Mouse (Mus musculus) layer of hippocampus, postnatal 10 days (tissue): ENCODE measurements around the gene Dhx8. TPM values are rescaled to one million over a fixed set of nuclear protein-coding genes. Genes with fewer than 3 reads are reported as not detected.

Experiments used
- DNase-seq, 2 experiments: peaks; one replicate each; pipeline ENCODE4 v3.0.0; 2021; ENCODE audit warnings: low spot score in 2 of 2
- long read RNA-seq: library from polyadenylated mRNA; stranded (forward); transcript quantifications from one replicate; pipeline ENCODE4 v2.0.0, GENCODE M21; 2023
- total RNA-seq, 2 experiments: library from RNA; stranded (reverse); gene quantifications; 2 replicates each; pipeline ENCODE4 v1.2.3; 2021

The Dhx8 gene
- total RNA-seq, result 10 to 100 TPM; 31.3 to 32.3 TPM
- long read RNA-seq, full-length matches to known transcripts, result 4 of 11 reads
- long read RNA-seq, partial matches to known transcripts, result 5 of 11 reads
- long read RNA-seq, other reads (novel, unspliced or antisense), result 2 of 11 reads

GRCm38 (mm10) chr11:101732518-101733440, at the start of gene Dhx8:
TSS of gene Dhx8 (plus strand) at chr11:101732919.
- peak; percentile 99 to 100 for DNase-seq

GRCm38 (mm10) chr11:101687351-101688301, 45.1 kb upstream of the Dhx8 start:
- DNase-seq, result peak; percentile 62 to 69

- DNase-seq, result peak; percentile 75 to 78
Measured at GRCm38 (mm10) chr11:101689701-101690113, 43.0 kb upstream of the Dhx8 start.

- DNase-seq, result no peak
Measured at GRCm38 (mm10) chr11:101690326-101690725, 42.4 kb upstream of the Dhx8 start.

- DNase-seq, result peak; percentile 26 to 46
Measured at GRCm38 (mm10) chr11:101695906-101696661, 36.6 kb upstream of the Dhx8 start.

- no peak for DNase-seq
Measured at GRCm38 (mm10) chr11:101697156-101697861, 35.4 kb upstream of the Dhx8 start.

- DNase-seq, result no peak
Measured at GRCm38 (mm10) chr11:101698114-101698513, 34.6 kb upstream of the Dhx8 start.

GRCm38 (mm10) chr11:101699556-101699955, 33.2 kb upstream of the Dhx8 start:
- DNase-seq, result no peak

GRCm38 (mm10) chr11:101699991-101700390, 32.7 kb upstream of the Dhx8 start:
- DNase-seq, result peak in 1 of 2 experiments; percentile 20

GRCm38 (mm10) chr11:101700446-101700845, 32.3 kb upstream of the Dhx8 start:
- DNase-seq, result peak in 1 of 2 experiments; percentile 28

GRCm38 (mm10) chr11:101704081-101704480, 28.6 kb upstream of the Dhx8 start:
- DNase-seq, result no peak

GRCm38 (mm10) chr11:101706764-101707448, 25.8 kb upstream of the Dhx8 start:
- no peak for DNase-seq

GRCm38 (mm10) chr11:101708482-101708881, 24.2 kb upstream of the Dhx8 start:
- no peak for DNase-seq

GRCm38 (mm10) chr11:101712811-101713210, 19.9 kb upstream of the Dhx8 start:
- no peak for DNase-seq

- no peak for DNase-seq
Measured at GRCm38 (mm10) chr11:101714012-101714411, 18.7 kb upstream of the Dhx8 start.

GRCm38 (mm10) chr11:101718324-101718723, 14.4 kb upstream of the Dhx8 start:
- DNase-seq, result no peak

- no peak for DNase-seq
Measured at GRCm38 (mm10) chr11:101719986-101720520, 12.7 kb upstream of the Dhx8 start.

GRCm38 (mm10) chr11:101725043-101725442, 7.7 kb upstream of the Dhx8 start:
- no peak for DNase-seq

- no peak for DNase-seq
Measured at GRCm38 (mm10) chr11:101726765-101727164, 6.0 kb upstream of the Dhx8 start.
